Mouse (Mus musculus) cerebellum, adult 8-10 months (tissue): Measurements from ENCODE around the gene Csad.
A peak's percentile ranks its signal among the peaks of the same experiment; 100 is the strongest.
"Not testable (repeated sequence)": the region's sequence is repeated elsewhere in the genome, so short reads cannot be mapped to it uniquely, and the experiment has no call there.

ENCODE experiments used
- DNase-seq: peaks from one replicate; pipeline ENCODE4 v3.0.0; 2022

The Csad gene

DNA sequence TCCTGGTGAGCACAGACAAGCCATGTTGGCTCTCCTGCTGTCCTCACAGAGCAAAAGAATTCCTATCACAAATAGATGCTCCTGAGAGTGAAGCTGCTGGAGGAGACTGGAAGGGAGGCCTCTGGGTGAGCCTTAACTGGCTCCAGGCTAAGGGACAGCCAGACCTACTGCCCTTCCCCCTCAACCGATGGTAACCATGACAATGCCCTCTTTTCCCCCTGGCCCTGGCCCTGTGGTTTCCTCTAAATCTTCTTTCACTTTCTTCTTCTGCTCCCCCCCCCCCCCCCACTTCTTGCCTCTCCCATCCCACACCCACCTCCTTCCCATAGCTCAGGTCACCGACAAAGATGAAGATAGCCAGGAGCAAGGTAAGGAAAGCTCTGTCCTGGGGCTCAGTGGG, 29.4 kb upstream of the Csad start:
- no peak for DNase-seq

DNA sequence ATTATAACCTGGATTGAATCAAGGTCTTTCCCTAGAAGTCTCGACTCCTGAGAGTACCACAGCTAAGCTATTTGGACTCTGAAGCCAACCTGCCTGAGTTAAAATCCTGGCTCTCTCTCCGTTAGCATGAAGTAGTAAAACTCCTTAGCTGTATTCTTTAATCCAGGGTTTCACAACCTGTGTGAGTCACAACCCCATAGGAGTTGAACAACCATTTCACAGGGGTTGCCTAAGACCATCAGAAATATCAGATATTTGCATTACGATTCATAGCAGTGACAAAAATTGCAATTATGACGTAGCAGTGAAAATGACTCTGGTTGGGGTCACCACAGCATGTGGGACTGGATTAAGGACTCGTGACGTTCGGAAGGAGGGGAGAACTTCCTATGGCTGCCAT, 28.2 kb upstream of the Csad start:
- no peak for DNase-seq

DNA sequence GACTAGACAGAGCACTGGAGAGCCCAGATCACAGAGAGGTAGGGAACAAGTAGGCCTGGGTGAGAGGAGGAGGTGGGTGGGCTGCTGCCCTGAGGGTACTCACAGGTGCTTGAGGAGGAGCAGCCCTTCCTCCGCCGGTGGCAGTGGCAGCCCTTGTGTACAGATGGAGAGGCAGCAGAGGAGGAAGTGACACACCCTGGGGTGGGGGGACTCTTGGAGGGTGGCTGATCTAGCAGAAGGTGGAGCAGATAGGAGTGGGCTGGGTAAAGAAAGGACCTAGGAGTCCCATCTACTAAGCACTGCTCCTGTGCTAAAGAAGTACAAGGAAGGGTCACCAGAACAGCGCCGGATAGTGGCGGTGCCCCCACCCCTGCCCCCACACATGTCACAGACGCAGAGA, 27.2 kb upstream of the Csad start, which contains the start of gene Itgb7:
TSS of gene Itgb7 (minus strand) at position 197 of the 400 bp plus-strand sequence.
- DNase-seq: no peak

DNA sequence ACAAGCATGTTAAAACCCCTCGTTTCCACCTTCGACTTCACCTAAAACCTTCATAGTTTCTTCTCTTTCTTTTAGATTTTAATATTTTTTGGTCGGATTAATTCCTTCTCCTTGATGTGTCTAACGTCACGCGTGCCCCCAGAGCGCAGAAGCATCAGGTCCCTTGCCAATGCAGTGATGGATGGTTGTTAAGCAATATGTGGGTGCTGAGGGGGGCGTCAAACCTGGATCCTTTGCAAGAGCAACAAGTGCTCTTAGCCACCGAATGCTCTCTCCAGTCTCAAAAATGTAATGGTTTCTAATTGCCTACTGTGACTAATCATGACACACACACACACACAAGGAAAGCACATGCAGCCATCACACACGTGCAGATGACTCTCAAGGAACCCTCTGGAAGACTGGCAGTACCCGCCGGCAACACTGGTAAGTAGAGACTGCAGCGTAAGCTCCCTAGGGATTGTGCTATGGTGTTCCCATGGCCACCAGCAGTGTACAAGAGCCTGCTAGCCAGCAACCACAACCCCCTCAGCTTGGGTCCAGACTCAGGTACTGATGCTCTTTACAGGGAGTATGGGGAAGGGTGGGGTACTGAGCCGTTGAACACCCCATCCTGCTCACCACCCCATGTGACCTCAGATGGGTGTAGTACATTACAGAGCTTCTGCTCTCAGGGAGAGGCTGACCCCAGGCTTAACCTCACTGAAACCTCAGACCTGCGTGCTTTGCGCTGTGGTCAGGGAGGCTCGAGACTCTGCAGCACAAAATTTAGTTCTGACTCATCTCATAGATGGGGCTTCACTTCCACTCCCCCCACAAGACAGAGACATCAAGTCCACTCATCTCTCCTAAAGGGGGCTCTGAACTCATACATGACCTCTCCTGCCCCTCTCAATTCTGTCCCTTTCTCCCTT, 26.1 kb upstream of the Csad start:
- DNase-seq: no peak

DNA sequence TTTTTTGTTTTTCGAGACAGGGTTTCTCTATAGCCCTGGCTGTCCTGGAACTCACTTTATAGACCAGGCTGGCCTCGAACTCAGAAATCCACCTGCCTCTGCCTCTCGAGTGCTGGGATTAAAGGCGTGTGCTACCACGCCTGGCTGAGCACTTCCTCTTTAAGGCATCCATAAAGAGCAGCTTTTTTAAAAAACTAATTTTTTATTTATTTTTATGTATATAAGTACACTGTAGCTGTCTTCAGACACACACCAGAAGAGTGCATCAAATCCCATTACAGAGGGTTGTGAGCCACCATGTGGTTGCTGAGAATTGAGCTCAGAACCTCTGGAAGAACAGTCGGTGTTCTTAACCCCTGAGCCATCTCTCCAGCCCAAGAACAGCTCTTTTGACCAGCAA, 21.1 kb upstream of the Csad start:
- not testable (repeated sequence) for DNase-seq

DNA sequence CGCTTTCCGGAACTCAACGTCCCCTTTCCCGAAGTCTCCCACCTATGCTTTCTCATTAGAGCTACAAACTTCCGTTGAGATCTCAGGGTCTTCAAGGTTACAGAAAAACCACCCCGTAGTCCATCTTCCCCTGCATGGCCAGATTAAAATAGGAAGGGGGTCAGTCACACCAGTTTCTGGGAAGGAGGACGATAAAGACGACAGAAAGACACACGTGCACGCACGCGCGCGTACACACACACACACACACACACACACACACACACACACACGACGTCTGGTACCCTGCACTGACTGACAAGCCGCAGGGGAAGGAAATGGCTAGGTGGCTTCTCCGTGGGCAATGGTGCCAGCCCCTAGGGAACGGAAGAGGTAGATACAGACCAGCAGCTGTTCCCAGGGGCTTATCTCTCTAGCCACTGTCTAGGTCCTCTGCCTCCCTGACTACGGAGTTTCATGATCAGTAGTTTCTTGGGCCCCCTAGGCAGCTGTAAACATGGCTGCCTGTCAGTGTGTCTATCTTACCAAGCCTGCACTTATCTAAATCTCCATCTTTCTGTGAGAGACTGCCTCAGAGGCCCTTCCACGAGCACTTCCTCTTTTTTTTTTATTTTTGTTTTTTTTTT, 20.6 kb upstream of the Csad start:
- no peak for DNase-seq

DNA sequence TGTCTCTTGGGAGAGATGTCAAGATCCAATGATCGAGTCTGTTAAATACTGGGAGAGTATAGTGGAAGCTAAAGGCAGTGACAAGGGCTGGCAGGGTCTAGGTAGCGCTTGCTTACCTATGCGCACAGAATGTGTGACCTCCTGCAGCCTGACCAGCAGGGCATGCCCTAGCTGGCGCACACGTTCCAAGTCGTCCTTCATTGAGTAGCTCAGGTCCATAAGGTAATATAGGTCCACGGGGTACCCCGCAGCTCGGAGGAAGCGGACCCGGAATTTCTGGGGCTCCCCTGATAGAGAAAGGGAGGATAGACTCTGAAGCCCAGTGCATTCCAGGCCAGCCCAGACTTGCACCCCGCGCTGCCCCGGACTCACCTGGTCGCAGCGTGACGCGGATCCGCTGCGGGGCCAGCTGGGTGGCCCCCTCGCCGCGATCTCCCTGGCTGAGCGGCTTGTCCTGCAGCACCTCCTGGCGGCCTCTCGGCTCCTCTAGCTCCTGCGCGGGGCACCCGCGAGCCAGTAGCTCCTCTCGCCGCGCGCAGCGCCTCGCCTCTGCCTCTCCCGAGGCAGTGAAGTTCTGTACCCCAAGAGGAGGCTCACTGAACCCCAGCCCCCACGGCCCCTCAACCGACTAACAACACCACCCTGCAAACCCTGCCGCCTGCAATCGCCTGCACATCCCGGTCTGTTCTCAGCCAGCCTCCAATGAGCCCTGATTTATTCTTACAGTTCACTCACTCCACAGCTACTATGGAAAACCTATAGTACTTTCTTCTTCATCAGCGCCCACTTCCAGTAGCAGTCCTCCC, 19.9 kb upstream of the Csad start:
- peak; percentile 84 for DNase-seq

DNA sequence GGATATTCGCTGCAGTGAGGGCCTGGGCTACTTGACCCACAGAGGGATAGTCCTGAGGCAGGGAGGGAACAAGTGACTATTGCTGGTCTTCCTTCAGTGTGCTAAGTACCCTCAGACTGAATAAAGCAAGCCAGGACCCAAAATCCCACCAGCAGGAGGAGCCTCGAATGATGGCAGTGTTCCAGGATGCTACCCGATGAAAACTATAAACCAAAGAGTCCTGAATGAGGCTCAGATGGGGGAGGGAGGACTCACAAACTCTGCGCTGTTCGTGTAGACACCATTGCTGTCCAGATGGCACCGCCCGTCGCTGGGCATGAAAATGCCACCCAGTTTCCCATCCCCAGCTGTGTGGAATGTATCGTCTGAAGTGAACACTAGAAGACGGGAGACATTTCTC, 17.9 kb upstream of the Csad start:
- DNase-seq: no peak

DNA sequence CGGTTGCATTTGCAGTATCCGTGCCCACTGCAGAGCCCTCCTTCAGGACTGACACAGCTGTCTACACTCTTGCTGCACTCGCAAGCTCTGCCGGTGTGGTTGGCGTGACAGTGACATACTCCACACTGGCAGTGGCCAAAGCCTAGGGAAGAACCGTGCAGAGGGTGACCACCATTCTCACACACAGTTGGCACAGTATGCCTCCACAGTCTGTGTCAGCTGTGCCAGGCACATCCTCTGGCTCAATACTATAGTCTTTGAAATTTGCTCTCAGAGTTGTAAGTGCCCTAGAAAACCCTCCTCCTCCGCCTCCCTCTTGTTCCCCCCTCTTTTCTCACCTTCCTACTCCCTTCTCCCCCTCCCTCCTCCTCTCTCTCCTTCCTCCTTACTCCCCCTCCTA, 12.8 kb upstream of the Csad start:
- DNase-seq: no peak

DNA sequence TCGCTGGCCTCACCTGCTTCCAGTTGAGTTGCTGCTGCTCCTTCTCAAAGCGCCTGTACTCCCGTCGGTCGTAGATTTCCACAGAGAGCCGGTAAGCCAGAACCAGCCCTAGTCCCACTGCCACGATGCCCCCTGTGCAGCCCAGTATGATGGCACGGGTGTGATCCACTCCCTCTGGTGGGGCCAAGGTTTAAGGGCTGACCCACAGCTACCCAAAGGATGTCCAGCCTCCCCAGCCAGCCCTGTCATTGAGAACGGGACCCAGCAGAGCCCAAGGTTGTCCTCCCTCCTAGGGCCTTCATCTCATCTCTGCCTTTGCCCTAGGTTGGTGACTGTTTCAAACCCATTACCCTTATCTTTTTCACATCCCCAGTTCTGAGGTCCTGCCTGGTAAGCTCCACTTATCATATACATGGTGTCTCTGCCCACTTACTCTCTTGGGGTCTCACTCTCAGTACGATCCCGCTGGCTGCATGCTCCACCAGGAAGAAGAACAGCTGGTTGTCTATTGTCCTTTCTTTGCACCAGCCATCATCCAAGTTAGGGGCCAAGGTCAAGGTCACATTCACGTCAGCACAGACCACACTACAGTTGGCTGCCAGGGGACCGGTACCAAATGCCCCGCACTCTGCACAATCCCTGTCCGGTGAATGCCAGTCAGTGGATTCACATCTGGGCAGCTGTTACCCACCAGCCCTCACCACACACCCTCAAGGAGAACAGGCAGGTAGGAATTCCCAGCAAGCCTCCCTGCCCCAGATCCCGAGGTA, 12.1 kb upstream of the Csad start:
- no peak for DNase-seq

DNA sequence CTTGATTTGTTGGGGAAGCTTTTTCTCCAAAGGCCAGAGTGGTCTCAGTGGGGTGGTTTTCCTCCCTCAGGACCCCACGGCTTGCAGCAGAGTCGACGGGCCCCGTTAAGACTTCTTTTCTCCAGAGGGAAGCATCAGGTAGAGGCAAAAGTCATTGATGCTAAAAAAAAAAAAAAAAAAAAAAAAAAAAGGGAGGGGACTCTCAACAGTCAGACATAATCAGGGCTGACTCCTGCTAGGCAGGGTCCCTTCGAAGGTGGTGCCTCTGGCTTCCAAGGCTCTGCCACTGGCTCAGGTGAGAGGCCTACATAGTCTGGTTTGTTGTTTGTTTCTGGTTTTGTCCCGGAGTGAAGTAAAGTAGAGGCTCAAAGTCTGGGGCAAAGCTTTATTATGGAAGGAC, 11.1 kb upstream of the Csad start:
- no peak for DNase-seq

DNA sequence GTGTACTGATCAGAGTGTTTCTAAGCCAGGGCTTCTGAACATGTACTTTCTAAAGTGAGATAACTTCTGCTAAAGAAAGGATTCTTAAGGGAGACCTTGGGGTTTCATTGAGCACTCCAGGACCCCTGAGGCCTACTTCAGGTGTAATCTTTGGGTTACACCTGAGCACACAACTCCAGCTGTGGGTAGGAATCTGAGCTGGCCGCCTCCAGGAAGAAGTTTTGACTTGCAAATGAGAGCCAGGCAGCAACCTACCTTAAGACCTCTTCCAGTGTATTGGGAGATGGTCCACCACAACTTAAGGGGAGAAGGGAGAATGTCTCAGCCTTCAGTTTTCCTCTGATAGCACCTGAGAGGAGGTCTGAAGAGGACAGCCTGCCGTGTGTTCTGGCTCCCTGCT, 9.6 kb upstream of the Csad start:
- no peak for DNase-seq

DNA sequence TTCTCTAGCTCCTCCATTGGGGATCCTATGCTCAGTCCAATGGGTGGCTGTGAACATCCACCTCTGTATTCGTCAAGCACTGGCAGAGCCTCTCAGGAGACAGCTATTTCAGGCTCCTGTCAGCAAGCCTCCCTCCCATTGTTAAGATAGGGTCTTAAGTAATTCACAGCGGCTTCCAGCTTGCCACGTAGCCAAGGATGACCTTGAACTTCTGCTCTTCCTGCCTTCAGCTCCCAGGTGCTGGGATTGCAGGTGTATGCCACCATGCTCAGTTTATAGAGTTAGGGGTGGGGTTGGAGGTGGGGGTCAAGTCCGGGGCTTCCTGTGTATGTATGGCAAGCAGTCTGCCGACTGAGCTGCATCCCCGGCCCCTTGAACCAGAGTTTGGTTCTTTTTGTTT, 7.4 kb upstream of the Csad start:
- DNase-seq: no peak

DNA sequence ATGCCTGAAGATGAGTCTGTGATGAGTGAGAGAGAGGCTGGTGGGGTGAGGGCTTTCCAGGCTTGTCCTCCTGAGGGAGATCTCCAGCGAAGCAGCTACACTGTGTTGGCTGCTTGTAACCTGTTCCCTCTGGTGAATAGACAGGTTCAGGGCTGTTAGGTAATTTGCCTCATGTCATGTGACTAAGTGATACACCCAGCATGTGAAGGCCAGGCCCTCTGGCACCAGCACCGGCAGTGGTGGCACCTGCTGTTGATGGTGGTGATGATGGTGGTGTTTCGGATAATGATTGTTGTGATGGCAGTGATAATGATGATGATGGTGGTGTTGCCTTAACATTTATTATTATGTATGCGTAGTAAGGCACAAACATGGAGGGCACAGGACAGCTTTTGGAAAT, 6.3 kb upstream of the Csad start:
- no peak for DNase-seq

DNA sequence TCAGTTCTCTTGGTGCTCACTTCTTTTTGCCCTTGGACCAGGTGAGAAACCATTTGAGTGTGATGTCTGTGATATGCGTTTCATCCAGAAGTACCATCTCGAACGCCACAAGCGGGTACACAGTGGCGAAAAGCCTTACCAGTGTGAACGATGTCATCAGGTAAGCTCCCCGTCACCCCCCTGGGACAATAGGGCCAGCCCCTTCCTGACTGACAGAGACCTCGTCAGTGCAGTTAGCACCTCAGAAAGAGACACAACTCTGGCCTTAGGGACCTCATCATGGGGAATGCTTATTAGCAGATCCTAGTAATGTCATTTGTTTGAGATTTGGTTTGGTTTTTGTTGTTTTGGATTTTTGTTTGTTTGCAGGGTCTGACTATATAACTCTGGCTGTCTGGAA, 4.6 kb upstream of the Csad start:
- no peak for DNase-seq

DNA sequence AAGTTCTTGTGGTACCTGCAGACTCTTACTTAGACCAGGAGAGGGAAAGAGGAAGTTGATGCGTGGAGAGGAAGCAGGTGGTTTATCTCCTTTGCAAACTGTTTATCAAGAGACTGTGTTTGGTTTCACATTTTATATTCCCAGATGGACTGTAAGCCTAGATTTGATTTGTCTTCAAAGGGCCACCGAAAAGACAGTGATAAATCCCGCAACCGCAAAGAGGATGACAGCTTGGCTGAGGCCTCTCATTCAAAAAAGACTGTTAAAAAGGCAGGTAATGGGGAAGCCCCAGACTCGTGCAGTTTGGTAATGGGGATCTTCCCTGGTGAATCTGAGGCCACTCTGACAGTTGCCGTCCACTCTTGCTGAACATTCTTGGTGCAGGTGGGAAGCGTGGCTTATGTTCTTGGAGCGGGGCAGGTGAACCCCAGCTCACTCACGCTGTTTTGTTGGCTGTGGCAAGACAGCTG, 3.6 kb upstream of the Csad start:
- no peak for DNase-seq

DNA sequence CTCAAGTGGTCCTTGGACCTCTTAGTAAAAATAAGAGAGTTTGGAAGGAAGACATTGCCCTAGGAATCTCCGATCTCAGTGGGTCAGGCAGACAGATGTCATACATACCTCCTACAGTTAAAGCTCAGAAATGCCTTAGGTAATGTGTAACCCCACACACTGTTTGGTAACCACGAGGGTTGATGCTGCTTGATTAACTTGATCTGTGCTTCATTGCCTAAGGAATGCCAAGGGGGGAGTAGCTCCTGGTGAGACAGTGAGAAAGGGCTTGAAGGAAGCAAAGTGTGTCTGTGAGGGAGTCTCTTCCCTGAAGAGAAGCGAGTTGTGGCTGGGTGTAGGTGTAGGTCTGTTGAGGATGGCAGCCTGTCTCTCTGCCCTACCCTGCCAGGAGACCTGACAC, 2.8 kb upstream of the Csad start:
- no peak for DNase-seq

DNA sequence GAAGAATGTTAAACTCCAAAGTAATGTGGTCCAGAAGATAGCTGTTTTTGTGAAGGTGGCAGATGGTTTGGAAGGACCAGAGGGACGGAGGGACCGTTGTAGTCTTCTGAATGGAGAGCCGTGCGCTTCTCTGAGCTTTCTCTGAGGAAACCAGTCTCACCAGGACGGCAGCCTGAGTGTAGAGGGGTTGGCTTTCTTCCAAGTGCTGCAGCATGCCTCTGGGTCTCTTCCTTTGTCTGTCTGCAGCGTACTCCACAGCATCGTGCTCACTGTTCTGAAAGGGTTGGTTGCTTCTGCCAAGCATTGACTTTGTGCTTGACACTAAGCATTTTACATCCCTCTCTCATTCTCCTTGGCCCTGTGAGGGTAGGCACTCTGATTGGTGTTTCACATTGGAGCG, 1.3 kb upstream of the Csad start:
- no peak for DNase-seq

DNA sequence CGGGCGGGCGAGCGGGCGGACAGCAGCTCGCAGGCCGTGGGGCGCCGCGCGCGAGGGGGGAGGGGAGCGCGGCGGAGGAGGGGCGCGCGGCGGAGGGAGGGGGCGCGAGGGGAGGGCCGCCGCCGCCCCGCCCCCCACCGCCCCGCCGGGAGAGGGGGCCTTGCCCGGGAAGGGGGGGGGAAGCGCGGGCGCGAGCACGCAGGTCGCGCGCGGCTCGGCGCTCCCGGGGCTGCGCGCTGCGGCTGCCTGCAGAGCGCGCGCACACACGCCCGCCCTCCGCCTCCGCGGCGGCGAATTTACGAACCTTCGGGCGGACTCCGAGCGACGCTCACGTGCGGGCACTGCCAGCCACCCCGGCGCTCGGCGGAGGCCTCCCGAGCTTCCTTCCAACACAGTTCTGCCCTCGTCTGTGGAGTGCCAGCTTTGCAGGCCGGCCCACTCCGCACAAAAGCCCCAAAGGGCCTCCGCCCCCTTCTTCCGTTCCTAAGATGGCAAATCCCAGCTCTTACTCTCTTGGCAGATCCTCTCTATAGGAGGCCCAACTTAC, 616 bp downstream of the Csad start:
- DNase-seq: peak; percentile 63

DNA sequence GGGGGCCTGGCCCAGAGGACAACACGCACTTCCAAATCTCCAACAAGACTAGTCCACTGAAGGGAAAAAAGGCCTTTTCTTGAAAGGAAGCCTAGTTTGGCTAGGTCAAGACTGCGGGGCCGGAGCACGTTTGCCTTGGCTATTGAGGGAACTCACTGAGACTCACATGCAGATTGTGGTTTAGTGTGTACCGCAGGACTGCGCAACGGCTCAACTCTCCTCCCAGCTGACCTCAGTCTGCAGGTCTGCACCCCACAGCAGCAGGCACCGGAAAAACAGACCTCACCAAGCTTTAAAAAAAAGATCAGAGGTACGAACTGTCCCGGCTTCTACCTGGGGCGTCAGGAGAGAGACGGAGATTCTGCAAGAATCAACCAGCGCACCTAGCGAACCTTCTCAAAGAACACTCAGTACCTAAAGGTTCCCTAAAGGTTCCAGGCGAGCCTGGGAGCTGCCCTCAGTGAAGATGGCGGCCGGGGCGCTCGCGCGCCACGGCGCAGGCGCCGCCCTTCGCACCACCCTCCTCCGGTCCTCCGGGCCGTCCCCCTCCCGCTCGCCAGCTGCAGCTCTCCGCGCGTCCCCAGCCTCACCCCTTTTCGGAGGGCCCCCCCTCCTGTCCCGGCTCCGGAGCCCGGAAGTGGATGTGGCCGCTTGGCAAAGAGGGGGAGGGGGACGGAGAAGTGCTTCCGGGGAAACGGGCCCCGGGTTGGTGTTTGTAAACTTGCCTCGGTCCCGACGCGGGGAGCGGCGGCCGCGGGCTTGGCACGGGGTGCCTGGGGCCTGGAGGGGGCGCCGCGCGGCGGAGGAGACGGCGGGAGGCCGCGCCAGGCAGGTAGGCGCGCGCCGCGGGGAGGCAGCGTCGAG, 1.3 kb downstream of the Csad start, which contains the start of gene Zfp740:
TSS of gene Zfp740 (plus strand) at position 279 of the 864 bp plus-strand sequence.
- peak; percentile 92 for DNase-seq

DNA sequence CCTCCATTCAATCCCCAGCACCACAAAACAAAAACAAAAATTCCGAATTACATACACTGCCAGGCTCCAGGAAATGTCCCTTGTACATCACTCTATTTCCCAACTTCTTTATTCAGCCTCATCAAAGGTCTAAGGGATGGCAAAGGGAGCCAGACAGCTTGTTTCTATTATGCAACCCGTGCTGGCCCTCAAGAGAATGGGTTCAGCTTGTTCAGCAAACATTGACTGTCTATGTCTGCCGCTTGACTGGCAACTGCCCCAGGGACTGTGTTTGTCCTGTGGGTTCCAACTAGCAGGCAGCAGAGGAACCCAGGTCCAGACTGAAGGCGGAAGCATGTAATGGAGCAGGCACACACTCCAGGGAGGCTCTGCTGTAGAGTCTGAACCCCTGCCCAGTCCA, 5.7 kb downstream of the Csad start:
- DNase-seq: no peak
